Mouse (Mus musculus) stomach, postnatal 0 days (tissue): Measurements from ENCODE around the gene Isg20.

ENCODE experiments used
- CTCF ChIP-seq: IDR thresholded peaks from 2 replicates; pipeline ENCODE4 v1.5.1; 2016; ENCODE audit warnings: antibody characterized with exemption, low read depth, mild to moderate bottlenecking, moderate library complexity
- EP300 ChIP-seq: optimal IDR thresholded peaks from 2 replicates; pipeline ENCODE3; 2016; ENCODE audit warnings: antibody characterized with exemption

GRCm38 (mm10) chr7:78872831-78873230 is 40.4 kb upstream of the Isg20 start:
- TF ChIP-seq CTCF (no peak), EP300 (no peak)
